Mouse (Mus musculus) neural tube, embryonic 12.5 days (tissue): ENCODE measurements around the gene Parp12. TPM values are rescaled to one million over a fixed set of nuclear protein-coding genes. Genes with fewer than 3 reads are reported as not detected.
A peak's percentile ranks its signal among the peaks of the same experiment; 100 is the strongest.

Source experiments
- ATAC-seq: fragments of 200-750 bp; cut with Nextera tagmentation; 2 replicates; pipeline ENCODE4 v1.8.0; 2017; ENCODE audit warnings: low read depth, mild to moderate bottlenecking, moderate TSS enrichment, moderate library complexity; ENCODE audit not compliant: low FRiP score
- H3K27ac ChIP-seq: fragments of 300-500 bp; sonication (generic); 2 replicates; pipeline ENCODE4 v1.5.1; 2016
- H3K27me3 ChIP-seq: fragments of 300-500 bp; sonication (generic); replicated peaks from 2 replicates; pipeline ENCODE4 v1.6.1; 2016; ENCODE audit warnings: mild to moderate bottlenecking
- H3K36me3 ChIP-seq: fragments of 300-500 bp; sonication (generic); 2 replicates; pipeline ENCODE4 v1.6.1; 2016; ENCODE audit warnings: mild to moderate bottlenecking
- H3K4me1 ChIP-seq: fragments of 300-500 bp; sonication (generic); 2 replicates; pipeline ENCODE4 v1.6.1; 2016
- H3K4me2 ChIP-seq: fragments of 300-500 bp; sonication (generic); replicated peaks from 2 replicates; pipeline ENCODE4 v1.6.1; 2016; ENCODE audit warnings: mild to moderate bottlenecking
- H3K4me3 ChIP-seq: fragments of 300-500 bp; sonication (generic); 2 replicates; pipeline ENCODE4 v1.5.1; 2016
- H3K9ac ChIP-seq: fragments of 300-500 bp; sonication (generic); 2 replicates; pipeline ENCODE4 v1.6.1; 2016; ENCODE audit warnings: mild to moderate bottlenecking
- H3K9me3 ChIP-seq: fragments of 300-500 bp; sonication (generic); 2 replicates; pipeline ENCODE4 v1.6.1; 2016; ENCODE audit warnings: mild to moderate bottlenecking
- WGBS: fragments of 180-500 bp; shearing (Covaris S2); methylation state at CpG from one replicate; pipeline ENCODE4 v1.1.7; 2016; 5-methylcytosine and 5-hydroxymethylcytosine counted together
- polyA plus RNA-seq: library from polyadenylated mRNA; unstranded; fragments of >200 nt; fragmentation: Nextera tagmentation; extraction: Ambion mirVana; gene quantifications from 2 replicates; pipeline ENCODE4 v1.2.1, GENCODE M21; 2016

Parp12 gene
- polyA plus RNA-seq, 1 experiment from 2014 or later: 4.8 TPM

GRCm38 (mm10) chr6:39106812-39107211 is 11.3 kb downstream of the Parp12 start:
- ATAC-seq: no peak

GRCm38 (mm10) chr6:39104631-39105030 is 13.5 kb downstream of the Parp12 start:
- no peak for ATAC-seq
- Histone ChIP-seq H3K4me2 (no peak overlapping the region), H3K9me3 (no peaks in the 10 kb centered on the region), H3K4me1 (no peaks in the 10 kb centered on the region), H3K4me3 (no peak overlapping the region), H3K27ac (no peak overlapping the region), H3K36me3 (no peaks in the 10 kb centered on the region), H3K27me3 (no peaks in the 10 kb centered on the region), H3K9ac (no peak overlapping the region)
- 84% methylated on average over 4 of the region's 4 CpGs for WGBS

More at GRCm38 (mm10) chr6:39106812-39107211, 11.3 kb downstream of the Parp12 start:
- H3K27ac ChIP-seq: no peak overlapping the region
- H3K36me3 ChIP-seq: no peaks in the 10 kb centered on the region
- no peaks in the 10 kb centered on the region for H3K4me1 ChIP-seq
- WGBS: 64% methylated on average over 2 of the region's 2 CpGs
- no peaks in the 10 kb centered on the region for H3K9me3 ChIP-seq
- H3K9ac ChIP-seq: no peak overlapping the region
- no peak overlapping the region for H3K4me2 ChIP-seq
- H3K4me3 ChIP-seq: no peak overlapping the region
- no peaks in the 10 kb centered on the region for H3K27me3 ChIP-seq

GRCm38 (mm10) chr6:39076498-39076897 is 41.7 kb downstream of the Parp12 start:
- Histone ChIP-seq H3K9me3 (no peaks in the 10 kb centered on the region), H3K4me1 (no peaks in the 10 kb centered on the region; the same call in 1 of the 2 replicates), H3K4me2 (no peak overlapping the region), H3K27me3 (no peaks in the 10 kb centered on the region), H3K36me3 (no peaks in the 10 kb centered on the region), H3K9ac (no peak overlapping the region), H3K4me3 (no peak overlapping the region), H3K27ac (no peak overlapping the region)
- no peak for ATAC-seq

GRCm38 (mm10) chr6:39074186-39074585 is 44.0 kb downstream of the Parp12 start:
- Histone ChIP-seq H3K9me3 (no peaks in the 10 kb centered on the region), H3K4me3 (no peak overlapping the region), H3K4me2 (no peak overlapping the region), H3K36me3 (no peaks in the 10 kb centered on the region), H3K27ac (no peak overlapping the region), H3K4me1 (no peaks in the 10 kb centered on the region; the same call in 1 of the 2 replicates), H3K9ac (no peak overlapping the region), H3K27me3 (no peaks in the 10 kb centered on the region)
- no peak for ATAC-seq

- Histone ChIP-seq H3K36me3 (no peaks in the 10 kb centered on the region), H3K27ac (no peak overlapping the region), H3K4me3 (no peak overlapping the region), H3K9me3 (no peaks in the 10 kb centered on the region), H3K27me3 (no peaks in the 10 kb centered on the region), H3K9ac (no peak overlapping the region), H3K4me2 (no peak overlapping the region), H3K4me1 (no peaks in the 10 kb centered on the region; the same call in 1 of the 2 replicates)
- 61% methylated on average over 5 of the region's 5 CpGs for WGBS
- no peak for ATAC-seq
Measured at GRCm38 (mm10) chr6:39072664-39073063, 45.5 kb downstream of the Parp12 start.

- ATAC-seq: peak; percentile 79
- no peak overlapping the region for H3K27ac ChIP-seq
- H3K27me3 ChIP-seq: no peaks in the 10 kb centered on the region
- H3K9ac ChIP-seq: no peak overlapping the region
- no peaks in the 10 kb centered on the region for H3K9me3 ChIP-seq
- H3K4me3 ChIP-seq: no peak overlapping the region
- WGBS: 50% methylated on average over 12 of the region's 12 CpGs
- no peaks in the 10 kb centered on the region for H3K4me1 ChIP-seq
- H3K4me2 ChIP-seq: no peak overlapping the region
- H3K36me3 ChIP-seq: no peaks in the 10 kb centered on the region
Measured at GRCm38 (mm10) chr6:39066935-39067578, 51.1 kb downstream of the Parp12 start.

- 65% methylated on average over 2 of the region's 2 CpGs for WGBS
Measured at GRCm38 (mm10) chr6:39063541-39063940, 54.6 kb downstream of the Parp12 start.

GRCm38 (mm10) chr6:39061180-39061579 is 57.0 kb downstream of the Parp12 start:
- Histone ChIP-seq H3K4me3 (no peak overlapping the region), H3K27me3 (no peaks in the 10 kb centered on the region), H3K4me1 (peaks cover 9% of the 10 kb centered on the region), H3K9me3 (no peaks in the 10 kb centered on the region), H3K9ac (no peak overlapping the region), H3K4me2 (no peak overlapping the region), H3K27ac (no peak overlapping the region), H3K36me3 (no peaks in the 10 kb centered on the region)
- peak; percentile 39; the same call in 1 of the 2 replicates for ATAC-seq
- 33% methylated on average over 4 of the region's 4 CpGs for WGBS

More at GRCm38 (mm10) chr6:39063541-39063940, 54.6 kb downstream of the Parp12 start:
- Histone ChIP-seq H3K9me3 (no peaks in the 10 kb centered on the region), H3K9ac (no peak overlapping the region), H3K36me3 (no peaks in the 10 kb centered on the region), H3K27ac (no peak overlapping the region), H3K4me3 (no peak overlapping the region), H3K4me2 (no peak overlapping the region), H3K27me3 (no peaks in the 10 kb centered on the region), H3K4me1 (peaks cover 9% of the 10 kb centered on the region)
- no peak for ATAC-seq

- no peak overlapping the region for H3K27ac ChIP-seq
- H3K9ac ChIP-seq: no peak overlapping the region
- peaks cover 9% of the 10 kb centered on the region for H3K4me1 ChIP-seq
- no peak overlapping the region for H3K4me3 ChIP-seq
- H3K4me2 ChIP-seq: no peak overlapping the region
- H3K9me3 ChIP-seq: no peaks in the 10 kb centered on the region
- H3K27me3 ChIP-seq: no peaks in the 10 kb centered on the region
- no peaks in the 10 kb centered on the region for H3K36me3 ChIP-seq
- WGBS: 84% methylated on average over 12 of the region's 12 CpGs
- no peak for ATAC-seq
Measured at GRCm38 (mm10) chr6:39059547-39060497, 58.3 kb downstream of the Parp12 start.

GRCm38 (mm10) chr6:39058936-39059335 is 59.2 kb downstream of the Parp12 start:
- Histone ChIP-seq H3K27ac (no peak overlapping the region), H3K9ac (no peak overlapping the region), H3K36me3 (no peaks in the 10 kb centered on the region), H3K4me2 (no peak overlapping the region), H3K4me1 (peaks cover 9% of the 10 kb centered on the region), H3K27me3 (no peaks in the 10 kb centered on the region), H3K4me3 (no peak overlapping the region), H3K9me3 (no peaks in the 10 kb centered on the region)
- 70% methylated on average over 3 of the region's 3 CpGs for WGBS
- no peak for ATAC-seq

GRCm38 (mm10) chr6:39058389-39058788 is 59.8 kb downstream of the Parp12 start:
- no peaks in the 10 kb centered on the region for H3K9me3 ChIP-seq
- H3K4me2 ChIP-seq: no peak overlapping the region
- 66% methylated on average over 3 of the region's 3 CpGs for WGBS
- no peaks in the 10 kb centered on the region for H3K27me3 ChIP-seq
- H3K4me1 ChIP-seq: peaks cover 9% of the 10 kb centered on the region
- ATAC-seq: no peak
- no peak overlapping the region for H3K9ac ChIP-seq
- no peak overlapping the region for H3K4me3 ChIP-seq
- no peak overlapping the region for H3K27ac ChIP-seq
- no peaks in the 10 kb centered on the region for H3K36me3 ChIP-seq

- Histone ChIP-seq H3K9ac (no peak overlapping the region), H3K4me2 (no peak overlapping the region), H3K4me3 (no peak overlapping the region), H3K36me3 (no peaks in the 10 kb centered on the region), H3K27me3 (no peaks in the 10 kb centered on the region), H3K9me3 (no peaks in the 10 kb centered on the region), H3K27ac (no peak overlapping the region), H3K4me1 (peaks cover 9% of the 10 kb centered on the region)
- WGBS: 100% methylated on average over 1 of the region's 1 CpGs
- ATAC-seq: no peak
Measured at GRCm38 (mm10) chr6:39057161-39057560, 61.0 kb downstream of the Parp12 start.
